Mouse (Mus musculus): ENCODE data around the gene Hes5.

- TF ChIP-seq EP300 (IDR thresholded peaks at IDR 0.05; ENCODE audit: low read depth) (no peak), CTCF (IDR thresholded peaks at IDR 0.05; ENCODE audit: low read depth) (no peak)
Observed at GRCm38 (mm10) chr4:154934800-154935199, 25.9 kb upstream of the Hes5 start.

Measured in liver, postnatal 0 days (tissue).